Mouse (Mus musculus): ENCODE data around the gene Slc25a35. TPM values are rescaled to one million over a fixed set of nuclear protein-coding genes. Genes with fewer than 3 reads are reported as not detected.
A peak's percentile ranks its signal among the peaks of the same experiment; 100 is the strongest.

Gene Slc25a35
- polyA plus RNA-seq, 1 experiment = 40.4 TPM

DNA sequence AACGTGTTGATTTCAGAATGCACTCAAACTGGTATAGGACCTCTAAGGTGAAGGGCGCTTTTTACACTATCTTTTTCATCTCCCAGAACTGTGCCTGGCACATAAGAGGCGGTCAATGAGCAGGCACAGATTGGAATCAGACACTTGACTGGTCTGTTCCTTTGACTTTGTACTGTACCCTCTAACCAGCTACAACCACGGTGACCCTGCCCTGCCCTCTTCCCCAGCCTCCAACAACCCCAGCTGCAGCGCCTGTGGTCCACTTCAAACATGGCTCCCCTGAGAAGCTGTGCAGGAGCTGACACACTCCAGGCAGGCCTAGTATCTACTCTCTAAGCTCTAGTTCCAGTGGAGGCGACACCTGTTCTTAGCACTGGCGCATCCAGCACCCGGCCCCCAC is 25.2 kb upstream of the Slc25a35 start:
- DNase-seq = no peak
- Histone ChIP-seq H3K4me1 (ENCODE audit: control insufficient read depth, insufficient read depth, low read length) (peaks cover 2% of the 10 kb centered on the region; the same call in 1 of the 2 replicates), H3K4me3 (replicated peaks; ENCODE audit: extremely low read depth, low read depth, low read length) (no peak overlapping the region)
- 81% methylated on average over 8 of the region's 8 CpGs for WGBS
- TF ChIP-seq POLR2A (IDR thresholded peaks at IDR 0.05; ENCODE audit: borderline replicate concordance, extremely low read depth, low read depth, low read length) (0 out of 2 replicates have a peak, but pooled peaks have one; percentile 16), CTCF (IDR thresholded peaks at IDR 0.05; ENCODE audit: insufficient read depth, low read length) (no peak)

DNA sequence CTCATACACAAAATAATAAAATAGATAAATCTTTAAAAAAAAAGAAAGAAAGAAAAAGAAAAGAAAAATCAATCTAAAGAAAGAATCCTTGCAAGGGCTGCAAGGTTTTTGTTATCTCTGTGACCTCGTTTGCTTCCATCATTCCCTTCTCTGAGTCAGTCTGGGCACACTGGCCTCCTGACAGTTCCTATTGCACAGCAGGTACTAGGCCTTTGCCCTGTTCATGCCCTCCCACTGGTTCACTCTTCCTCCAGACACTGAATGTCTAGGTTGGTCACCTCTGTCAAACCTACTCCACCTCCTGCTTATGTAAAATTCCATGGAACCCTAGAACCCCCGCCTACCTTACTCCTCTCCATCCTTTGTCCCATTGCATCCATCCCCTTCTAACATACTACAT is 22.7 kb upstream of the Slc25a35 start:
- Histone ChIP-seq H3K4me3 (replicated peaks; ENCODE audit: extremely low read depth, low read depth, low read length) (no peak overlapping the region), H3K4me1 (ENCODE audit: control insufficient read depth, insufficient read depth, low read length) (peaks cover 2% of the 10 kb centered on the region; the same call in 1 of the 2 replicates)
- 81% methylated on average over 2 of the region's 2 CpGs for WGBS
- DNase-seq = no peak
- TF ChIP-seq CTCF (IDR thresholded peaks at IDR 0.05; ENCODE audit: insufficient read depth, low read length) = no peak
- no peak for TF ChIP-seq POLR2A (IDR thresholded peaks at IDR 0.05; ENCODE audit: borderline replicate concordance, extremely low read depth, low read depth, low read length)

DNA sequence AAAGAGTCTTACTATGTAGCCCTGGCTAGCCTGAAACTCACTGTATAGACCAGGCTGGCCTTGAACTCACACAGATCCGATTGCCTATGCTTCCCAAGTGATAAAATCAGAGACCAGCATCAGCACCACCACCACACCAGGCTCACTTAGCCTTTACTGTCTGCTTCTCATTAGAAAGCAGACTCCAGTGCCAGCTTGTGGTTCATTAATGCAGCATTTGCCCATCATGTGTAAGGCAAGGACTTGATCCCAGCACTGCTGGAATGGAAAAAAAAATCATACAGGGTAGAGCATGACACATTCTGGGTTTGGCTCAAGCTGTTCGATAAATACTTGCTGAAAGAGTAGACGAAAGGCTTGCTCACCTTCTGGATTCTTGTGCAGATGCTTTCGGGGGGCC is 21.9 kb upstream of the Slc25a35 start:
- H3K4me1 ChIP-seq (ENCODE audit: control insufficient read depth, insufficient read depth, low read length) = no peaks in the 10 kb centered on the region
- TF ChIP-seq POLR2A (IDR thresholded peaks at IDR 0.05; ENCODE audit: borderline replicate concordance, extremely low read depth, low read depth, low read length) (no peak), CTCF (IDR thresholded peaks at IDR 0.05; ENCODE audit: insufficient read depth, low read length) (no peak)
- no peak overlapping the region for H3K4me3 ChIP-seq (replicated peaks; ENCODE audit: extremely low read depth, low read depth, low read length)
- 90% methylated on average over 4 of the region's 4 CpGs for WGBS
- DNase-seq = no peak

DNA sequence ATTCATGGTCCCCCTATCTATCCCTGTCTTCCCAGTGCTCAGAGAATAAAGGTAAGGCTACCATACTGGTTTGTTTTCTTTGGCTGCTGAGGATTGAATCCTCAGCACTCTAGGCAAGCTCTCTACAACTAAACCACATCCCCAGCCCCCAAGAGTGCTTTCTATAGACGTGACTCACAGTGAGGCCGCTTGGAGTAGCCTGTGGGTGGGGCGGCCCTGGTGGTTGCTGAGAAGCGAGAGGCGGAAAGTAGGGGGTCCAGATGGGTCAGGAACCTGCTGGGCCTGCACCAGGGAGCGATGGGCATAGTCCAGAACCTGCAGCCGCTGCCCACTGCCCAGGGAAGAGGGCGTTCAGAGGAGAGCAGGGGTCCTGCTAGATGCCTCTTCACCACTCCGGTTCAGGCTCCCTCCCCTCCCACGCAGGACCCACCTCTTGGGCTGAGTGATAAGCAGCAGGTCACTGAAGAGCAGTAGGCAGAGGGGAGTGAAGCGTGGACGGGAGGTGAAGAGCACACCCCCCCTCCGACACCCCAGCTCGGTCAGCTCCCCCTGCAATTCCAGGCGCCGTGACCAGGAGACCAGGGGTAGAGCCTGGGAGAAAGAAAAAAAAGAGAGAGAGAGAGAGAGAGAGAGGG is 21.0 kb upstream of the Slc25a35 start:
- DNase-seq = no peak
- TF ChIP-seq CTCF (IDR thresholded peaks at IDR 0.05; ENCODE audit: insufficient read depth, low read length) (no peak), POLR2A (IDR thresholded peaks at IDR 0.05; ENCODE audit: borderline replicate concordance, extremely low read depth, low read depth, low read length) (no peak)
- 48% methylated on average over 16 of the region's 16 CpGs for WGBS

DNA sequence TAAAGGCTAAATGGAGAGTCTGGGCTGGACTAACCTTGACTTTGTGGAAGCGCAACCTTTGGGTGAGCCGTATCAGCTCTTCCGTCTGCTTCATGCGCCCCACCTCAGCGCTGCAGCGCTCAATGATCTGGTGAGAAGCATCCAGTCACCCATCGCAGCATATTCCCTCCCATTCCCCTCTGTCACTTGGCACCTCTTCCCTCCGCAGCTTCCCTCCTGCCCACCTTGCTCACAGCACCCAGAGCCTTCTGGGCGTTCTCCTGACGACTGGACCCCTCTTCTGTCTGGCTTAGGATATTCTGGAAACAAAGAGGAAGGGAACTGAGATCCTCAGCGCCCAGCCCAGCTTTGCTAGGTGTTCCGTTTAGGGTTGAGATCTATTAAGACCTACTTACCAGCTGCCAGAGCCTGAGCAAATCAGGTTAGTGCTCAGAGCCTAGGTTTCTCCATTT is 20.4 kb upstream of the Slc25a35 start:
- WGBS = 47% methylated on average over 12 of the region's 12 CpGs
- DNase-seq = no peak
- Histone ChIP-seq H3K4me1 (ENCODE audit: control insufficient read depth, insufficient read depth, low read length) (no peaks in the 10 kb centered on the region; the same call in 1 of the 2 replicates), H3K4me3 (replicated peaks; ENCODE audit: extremely low read depth, low read depth, low read length) (no peak overlapping the region)
- TF ChIP-seq POLR2A (IDR thresholded peaks at IDR 0.05; ENCODE audit: borderline replicate concordance, extremely low read depth, low read depth, low read length) (no peak), CTCF (IDR thresholded peaks at IDR 0.05; ENCODE audit: insufficient read depth, low read length) (no peak)

More for the DNA sequence above, 21.0 kb upstream of the Slc25a35 start:
- Histone ChIP-seq H3K4me3 (replicated peaks; ENCODE audit: extremely low read depth, low read depth, low read length) (no peak overlapping the region), H3K4me1 (ENCODE audit: control insufficient read depth, insufficient read depth, low read length) (no peaks in the 10 kb centered on the region; the same call in 1 of the 2 replicates)

DNA sequence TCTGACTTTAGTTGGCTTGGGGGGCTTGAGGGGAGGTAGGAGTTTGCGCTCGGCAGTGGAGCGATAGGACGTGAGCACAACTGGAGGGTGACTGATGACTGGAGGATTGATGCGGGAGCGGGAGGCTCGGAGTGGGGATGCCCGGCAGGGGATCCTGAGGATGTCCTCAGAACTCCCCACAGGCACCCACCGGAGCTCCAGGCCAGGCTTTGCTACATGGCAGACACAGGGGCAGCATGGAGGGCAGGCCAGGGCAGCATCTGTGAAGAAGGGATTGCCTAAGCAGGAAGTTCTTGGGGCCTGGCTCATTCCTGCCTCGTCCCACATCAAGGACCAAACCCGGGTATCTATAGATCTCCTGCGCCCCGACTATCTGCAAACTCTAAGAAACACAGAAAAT is 14.0 kb upstream of the Slc25a35 start:
- Histone ChIP-seq H3K4me3 (replicated peaks; ENCODE audit: extremely low read depth, low read depth, low read length) (peak overlapping the region; percentile 29), H3K4me1 (ENCODE audit: control insufficient read depth, insufficient read depth, low read length) (no peaks in the 10 kb centered on the region; the same call in 1 of the 2 replicates)
- TF ChIP-seq CTCF (IDR thresholded peaks at IDR 0.05; ENCODE audit: insufficient read depth, low read length) = no peak
- no peak for TF ChIP-seq POLR2A (IDR thresholded peaks at IDR 0.05; ENCODE audit: borderline replicate concordance, extremely low read depth, low read depth, low read length)
- no peak for DNase-seq
- 19% methylated on average over 13 of the region's 13 CpGs for WGBS

DNA sequence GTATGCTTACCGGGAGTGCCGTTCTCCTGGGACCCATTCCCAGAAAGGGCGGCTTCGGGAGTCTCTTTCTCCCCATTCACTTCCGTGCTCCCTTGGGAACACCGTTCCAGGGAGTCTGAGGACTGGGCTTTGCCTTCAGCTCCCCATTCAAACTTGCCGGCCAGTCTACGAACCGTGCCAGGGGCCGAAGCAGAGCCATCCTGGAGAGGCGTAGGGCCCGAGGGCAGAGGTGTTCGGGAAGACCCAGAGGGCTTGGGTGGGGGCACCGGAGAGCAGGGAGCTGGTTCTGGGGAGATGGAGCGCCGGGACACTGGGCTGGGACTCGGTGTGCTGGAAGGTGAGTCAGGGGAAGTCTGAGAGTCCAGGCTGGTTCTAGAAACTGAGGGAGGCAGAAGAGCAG is 13.5 kb upstream of the Slc25a35 start:
- Histone ChIP-seq H3K4me3 (replicated peaks; ENCODE audit: extremely low read depth, low read depth, low read length) (peak overlapping the region; percentile 17), H3K4me1 (ENCODE audit: control insufficient read depth, insufficient read depth, low read length) (no peaks in the 10 kb centered on the region; the same call in 1 of the 2 replicates)
- no peak for DNase-seq
- WGBS = 2% methylated on average over 17 of the region's 17 CpGs
- TF ChIP-seq POLR2A (IDR thresholded peaks at IDR 0.05; ENCODE audit: borderline replicate concordance, extremely low read depth, low read depth, low read length) (no peak), CTCF (IDR thresholded peaks at IDR 0.05; ENCODE audit: insufficient read depth, low read length) (no peak)

DNA sequence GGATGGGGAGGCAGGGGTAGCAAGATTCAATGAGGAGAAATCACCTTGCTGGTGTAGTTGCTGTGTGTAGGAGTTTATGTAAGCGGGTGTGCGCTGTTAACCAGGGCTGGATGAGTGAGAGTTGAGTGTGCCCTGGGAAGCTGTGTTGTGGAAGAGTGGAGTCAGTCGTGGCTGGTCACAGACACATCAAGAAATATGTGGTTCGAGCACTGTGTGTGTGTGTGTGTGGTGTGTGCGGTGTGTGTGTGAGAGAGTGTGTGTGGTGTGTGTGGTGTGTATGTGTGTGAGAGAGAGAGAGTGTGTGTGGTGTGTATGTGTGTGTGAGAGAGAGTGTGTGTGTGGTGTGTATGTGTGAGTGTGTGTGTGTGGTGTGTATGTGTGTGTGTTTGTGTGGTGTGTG is 12.5 kb upstream of the Slc25a35 start:
- H3K4me3 ChIP-seq (replicated peaks; ENCODE audit: extremely low read depth, low read depth, low read length) = peak overlapping the region; percentile 50
- TF ChIP-seq POLR2A (IDR thresholded peaks at IDR 0.05; ENCODE audit: borderline replicate concordance, extremely low read depth, low read depth, low read length) = no peak
- no peak for TF ChIP-seq CTCF (IDR thresholded peaks at IDR 0.05; ENCODE audit: insufficient read depth, low read length)
- WGBS = 44% methylated on average over 5 of the region's 5 CpGs

DNA sequence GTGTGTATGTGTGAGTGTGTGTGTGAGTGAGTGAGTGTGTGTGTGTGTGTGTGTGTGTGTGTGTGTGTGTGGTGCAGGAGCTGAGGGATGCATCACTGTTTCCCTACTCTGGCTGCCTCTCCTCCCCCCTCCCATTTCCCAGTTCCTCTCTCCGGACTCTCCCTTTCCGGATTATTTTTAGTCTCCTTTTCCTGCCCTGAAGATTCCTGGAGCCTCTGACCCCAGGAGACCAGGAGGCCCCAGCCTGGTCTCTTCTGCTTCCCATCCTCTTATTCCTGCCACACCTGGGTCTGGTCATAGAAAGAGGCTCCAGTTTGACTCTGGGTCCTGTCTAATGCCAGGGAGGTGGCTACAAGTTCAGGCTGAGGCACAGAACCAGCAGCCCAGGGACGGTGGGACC is 11.8 kb upstream of the Slc25a35 start:
- Histone ChIP-seq H3K4me3 (replicated peaks; ENCODE audit: extremely low read depth, low read depth, low read length) (peak overlapping the region; percentile 87), H3K4me1 (ENCODE audit: control insufficient read depth, insufficient read depth, low read length) (no peaks in the 10 kb centered on the region; the same call in 1 of the 2 replicates)
- TF ChIP-seq CTCF (IDR thresholded peaks at IDR 0.05; ENCODE audit: insufficient read depth, low read length) = no peak
- TF ChIP-seq POLR2A (IDR thresholded peaks at IDR 0.05; ENCODE audit: borderline replicate concordance, extremely low read depth, low read depth, low read length) = no peak
- no peak for DNase-seq
- 23% methylated on average over 3 of the region's 3 CpGs for WGBS

More for the DNA sequence above, 12.5 kb upstream of the Slc25a35 start:
- no peak for DNase-seq
- H3K4me1 ChIP-seq (ENCODE audit: control insufficient read depth, insufficient read depth, low read length) = no peaks in the 10 kb centered on the region; the same call in 1 of the 2 replicates

DNA sequence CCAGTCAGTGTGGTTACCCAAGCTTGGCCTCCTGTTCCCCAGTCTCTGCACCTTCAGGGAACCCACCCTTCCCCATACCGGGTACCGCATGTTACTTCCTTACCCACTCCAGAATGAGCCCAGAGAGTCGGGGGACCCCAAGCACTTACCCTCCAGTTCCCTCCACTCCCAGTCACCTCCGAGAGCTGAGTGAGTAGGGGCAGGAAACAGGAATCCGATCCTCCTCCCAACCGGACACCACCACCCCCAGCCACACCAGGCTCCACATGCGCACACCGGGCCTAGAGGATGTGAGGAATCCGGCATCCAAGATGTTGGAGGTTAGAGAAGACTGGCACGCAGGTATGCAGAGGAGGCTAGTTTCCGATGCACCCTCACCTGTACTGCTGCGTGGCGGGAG is 11.2 kb upstream of the Slc25a35 start:
- no peak for DNase-seq
- TF ChIP-seq POLR2A (IDR thresholded peaks at IDR 0.05; ENCODE audit: borderline replicate concordance, extremely low read depth, low read depth, low read length) (peak; percentile 72; the same call in 1 of the 2 replicates), CTCF (IDR thresholded peaks at IDR 0.05; ENCODE audit: insufficient read depth, low read length) (no peak)
- WGBS = 29% methylated on average over 13 of the region's 13 CpGs
- peak overlapping the region; percentile 87 for H3K4me3 ChIP-seq (replicated peaks; ENCODE audit: extremely low read depth, low read depth, low read length)
- no peaks in the 10 kb centered on the region; the same call in 1 of the 2 replicates for H3K4me1 ChIP-seq (ENCODE audit: control insufficient read depth, insufficient read depth, low read length)

Data from lung, adult 2 months (tissue).